Mouse (Mus musculus): ENCODE results near the gene Lactb.

Gene Lactb

DNA sequence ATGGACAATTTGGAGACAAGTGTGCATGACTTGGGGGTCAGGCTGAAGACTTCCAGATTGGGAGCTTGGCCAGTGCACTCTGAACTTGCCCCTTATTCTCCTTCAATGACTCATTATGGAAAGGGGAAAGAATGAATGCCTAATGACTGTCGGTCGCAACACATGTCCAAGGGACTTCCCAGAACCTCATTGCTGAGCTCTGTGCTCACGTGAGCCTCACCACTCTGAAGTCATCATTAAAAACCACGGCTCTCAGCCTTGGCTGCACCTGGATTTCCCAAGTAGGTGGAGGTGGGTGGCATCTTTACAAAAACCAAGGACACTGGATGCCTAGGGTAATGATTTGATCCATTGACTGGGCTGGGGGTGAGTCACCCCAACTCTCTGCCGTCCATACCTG lies 14.8 kb upstream of the Lactb start:
- POLR2A ChIA-PET, result interaction anchor here in 2 of 4 experiments (1.1 to 3.0 kb wide), 2 partner anchors 53 kb away, joined by 3 to 9 read pairs; no protein-coding TSS in a partner anchor
- CTCF ChIA-PET, result interaction anchor here in 1 of 4 experiments (1.0 kb wide), 1 partner anchor 55 kb away, joined by 3 read pairs; no protein-coding TSS in a partner anchor

DNA sequence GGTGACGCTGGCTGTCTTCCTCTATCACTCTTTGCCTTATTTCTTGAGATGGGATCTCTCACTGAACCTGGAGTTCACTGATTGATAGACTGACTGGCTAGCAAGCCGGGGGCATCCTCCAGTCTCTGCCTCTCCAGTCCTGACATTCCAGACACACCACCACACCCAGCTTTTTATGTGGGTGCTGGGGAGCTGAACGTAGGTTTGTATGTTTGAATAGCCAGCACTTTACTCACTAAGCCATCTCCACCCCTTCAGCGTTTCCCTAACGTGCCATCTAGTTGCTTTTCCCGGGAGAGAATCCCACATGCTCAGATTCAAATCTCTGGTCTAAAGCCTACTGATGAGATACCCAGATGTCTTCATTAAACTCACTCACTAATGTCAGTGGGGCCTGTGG lies 14.3 kb upstream of the Lactb start:
- POLR2A ChIA-PET, result interaction anchor here in 2 of 4 experiments (0.9 to 3.0 kb wide), 5 partner anchors 11 to 54 kb away, joined by 3 to 9 read pairs (median 3); partner anchors contain the start of gene Rps27l (in 1 of the 2)

DNA sequence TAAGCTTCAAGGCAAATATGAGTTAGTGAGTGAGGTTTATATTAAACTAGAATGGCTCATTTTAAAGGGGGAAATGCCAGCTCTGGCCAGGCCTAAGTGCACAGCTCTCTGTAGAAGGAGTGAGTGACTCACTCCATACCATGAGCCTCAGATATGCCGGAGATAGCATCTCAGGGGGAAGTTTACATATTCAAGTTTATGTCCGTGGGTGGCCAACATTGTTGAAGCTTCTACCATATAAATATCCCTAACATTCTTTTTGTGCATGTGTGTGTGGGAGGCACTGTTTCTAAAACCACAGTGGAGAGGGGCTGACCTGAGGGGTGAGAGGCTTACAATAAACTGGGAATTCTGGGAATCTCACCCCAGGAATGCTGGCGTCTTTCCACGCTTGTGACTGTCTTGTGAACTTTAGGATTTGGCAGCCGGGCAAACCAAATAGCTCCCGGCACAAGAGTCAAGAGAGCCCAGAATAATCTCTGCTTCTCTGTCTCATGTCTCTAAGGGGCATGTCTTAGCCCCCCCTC lies 13.7 kb upstream of the Lactb start:
- ChIA-PET CTCF (interaction anchor here (0.6 to 1.5 kb wide), 7 partner anchors 9 to 1027 kb away, joined by 3 read pairs; no protein-coding TSS in a partner anchor), POLR2A (interaction anchor here in 2 of 4 experiments (0.9 to 2.9 kb wide), 4 partner anchors 12 to 43 kb away, joined by 3 to 7 read pairs (median 3); partner anchors contain the start of gene Rps27l (in 1 of the 2))

More for the DNA sequence above, 14.3 kb upstream of the Lactb start:
- CTCF ChIA-PET, result interaction anchor here in 3 of 4 experiments (0.6 to 1.5 kb wide), 3 partner anchors 10 to 54 kb away, joined by 3 read pairs; no protein-coding TSS in a partner anchor

DNA sequence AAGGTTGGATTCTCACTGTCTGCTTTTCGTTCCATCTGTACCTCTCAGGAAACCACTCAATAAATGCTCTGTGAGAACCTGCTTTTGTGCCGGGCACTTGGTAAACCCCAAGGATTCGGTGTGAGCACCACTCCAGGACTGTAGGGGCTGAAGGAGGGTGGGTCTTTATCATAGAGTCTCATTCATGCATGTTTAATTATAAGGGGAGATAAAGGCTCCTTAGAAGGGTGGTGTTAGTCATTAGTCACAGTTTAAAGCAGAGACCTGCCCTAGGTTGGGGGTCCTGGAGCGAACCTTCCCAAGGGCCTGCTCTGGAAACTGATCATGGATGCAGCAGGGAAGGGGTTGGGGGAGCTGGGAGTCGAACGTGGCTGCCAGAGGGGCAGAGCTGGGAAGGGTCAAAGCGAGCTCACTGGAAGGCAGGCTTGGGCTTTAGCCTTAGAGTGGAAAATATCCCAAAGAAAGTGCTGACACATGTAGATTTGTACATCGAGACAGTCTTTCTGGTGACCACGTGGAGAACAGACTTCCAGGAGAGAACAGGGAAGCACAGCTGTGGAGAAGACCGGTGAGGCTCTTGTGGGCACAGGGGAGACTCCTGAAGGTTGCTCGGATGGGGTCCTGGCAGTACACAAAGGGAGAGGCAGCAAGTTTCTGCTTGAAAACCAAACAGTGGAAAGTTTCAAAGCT lies 13.1 kb upstream of the Lactb start:
- CTCF ChIA-PET, result interaction anchor here in 3 of 4 experiments (0.6 to 1.5 kb wide), 5 partner anchors 11 to 1027 kb away, joined by 3 read pairs; no protein-coding TSS in a partner anchor

DNA sequence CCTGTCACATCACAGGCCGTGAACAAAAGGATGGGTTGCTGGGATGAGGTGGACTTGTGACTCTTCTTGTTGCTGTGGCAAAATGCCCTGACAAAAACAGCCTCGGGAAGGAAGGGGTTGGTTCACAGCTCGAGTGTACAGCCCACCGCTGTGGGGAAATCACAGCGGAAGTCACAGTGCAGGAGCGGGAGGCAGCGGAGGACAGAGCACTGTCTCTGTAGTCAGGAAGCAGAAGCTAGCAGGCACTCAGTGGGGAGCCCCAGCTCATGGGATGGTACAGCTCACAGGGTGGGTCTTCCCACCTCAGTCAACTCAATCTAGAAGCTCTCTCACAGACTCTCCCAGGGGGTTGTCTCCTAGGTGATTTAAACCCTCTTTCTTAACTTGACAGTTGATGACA lies 10.1 kb upstream of the Lactb start:
- ChIA-PET CTCF (interaction anchor here in 2 of 4 experiments (0.7 to 0.8 kb wide), 3 partner anchors 16 to 330 kb away, joined by 3 read pairs; no protein-coding TSS in a partner anchor), POLR2A (interaction anchor here in 2 of 4 experiments (0.6 to 1.3 kb wide), 2 partner anchors 58 to 178 kb away, joined by 3 read pairs; no protein-coding TSS in a partner anchor)

More for the DNA sequence above, 13.1 kb upstream of the Lactb start:
- POLR2A ChIA-PET, result interaction anchor here in 2 of 4 experiments (0.9 to 2.9 kb wide), 4 partner anchors 13 to 42 kb away, joined by 3 to 7 read pairs (median 3); partner anchors contain the start of gene Rps27l (in 1 of the 2)

DNA sequence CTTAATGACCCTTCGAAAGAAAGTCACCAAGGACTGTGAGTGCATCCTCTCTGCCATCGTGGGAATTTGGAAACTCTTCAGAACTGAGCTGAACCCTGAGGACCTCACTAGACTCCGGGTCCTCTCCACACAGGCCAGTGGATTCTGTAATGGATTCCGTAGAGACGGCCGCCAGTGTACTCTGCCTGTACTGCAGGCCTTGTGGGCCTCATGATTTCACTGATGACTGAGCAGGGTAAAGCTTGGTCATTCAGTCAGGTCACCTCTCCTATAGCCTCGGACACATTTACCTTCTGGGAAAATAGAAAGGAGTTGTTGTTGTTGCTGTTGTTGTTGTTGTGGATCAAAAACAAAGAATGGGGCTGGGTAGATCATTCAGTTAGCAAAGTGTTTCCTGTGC lies 6.8 kb upstream of the Lactb start:
- POLR2A ChIA-PET, result interaction anchor here in 2 of 4 experiments (1.2 to 1.3 kb wide), 2 partner anchors 17 to 36 kb away, joined by 4 read pairs; partner anchors contain the start of gene Rps27l (in 1 of the 2)

DNA sequence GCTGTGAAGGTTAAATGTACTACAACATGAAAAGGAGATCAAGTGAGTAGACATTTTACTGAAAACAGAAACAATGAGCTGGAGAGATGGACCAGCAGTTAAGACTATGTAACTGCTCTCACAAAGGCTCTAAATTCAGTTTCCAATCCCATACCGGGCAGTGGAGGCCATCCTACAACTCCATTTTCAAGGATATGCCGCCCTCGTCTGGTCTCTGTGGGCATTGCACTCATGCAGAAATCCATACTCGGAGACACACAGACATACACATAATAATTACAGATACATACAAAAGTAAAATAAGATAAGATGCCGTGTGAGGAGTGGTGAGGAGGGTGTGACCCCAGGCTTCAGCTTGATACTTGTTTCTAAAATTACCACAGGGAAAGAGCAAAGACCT lies 5.2 kb upstream of the Lactb start:
- ChIA-PET POLR2A (interaction anchor here in 1 of 4 experiments (1.0 kb wide), 1 partner anchor 124 kb away, joined by 3 read pairs; no protein-coding TSS in a partner anchor), CTCF (interaction anchor here in 3 of 4 experiments (0.7 to 1.4 kb wide), 5 partner anchors 21 to 334 kb away, joined by 3 to 4 read pairs (median 3); no protein-coding TSS in a partner anchor)

More for the DNA sequence above, 6.8 kb upstream of the Lactb start:
- CTCF ChIA-PET, result no interaction called here

DNA sequence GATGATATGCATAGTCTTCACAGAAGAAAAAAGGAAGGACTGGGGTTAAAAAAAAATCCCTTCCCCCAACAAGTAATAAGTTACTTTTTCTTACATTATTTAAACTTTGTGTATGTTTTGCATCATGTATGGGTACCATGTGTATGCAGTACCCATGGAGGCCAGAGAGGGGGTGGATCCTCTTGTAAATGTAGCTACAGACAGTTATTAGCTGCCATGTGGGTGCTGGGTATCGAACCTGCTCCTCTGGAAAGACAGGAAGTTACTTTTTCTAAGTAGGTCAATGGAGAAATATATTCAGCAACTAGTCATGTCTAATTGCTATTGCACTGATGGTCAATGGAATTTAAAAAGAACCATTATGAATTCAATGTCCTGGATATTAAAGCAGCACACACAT lies 3.2 kb upstream of the Lactb start:
- POLR2A ChIA-PET, result interaction anchor here in 3 of 4 experiments (0.6 to 1.2 kb wide), 5 partner anchors 33 to 581 kb away, joined by 3 to 5 read pairs (median 3); partner anchors contain the start of gene Rps27l (in 1 of the 3)
- CTCF ChIA-PET, result interaction anchor here in 2 of 4 experiments (0.6 to 1.7 kb wide), 6 partner anchors 22 to 842 kb away, joined by 3 to 7 read pairs (median 4); no protein-coding TSS in a partner anchor

DNA sequence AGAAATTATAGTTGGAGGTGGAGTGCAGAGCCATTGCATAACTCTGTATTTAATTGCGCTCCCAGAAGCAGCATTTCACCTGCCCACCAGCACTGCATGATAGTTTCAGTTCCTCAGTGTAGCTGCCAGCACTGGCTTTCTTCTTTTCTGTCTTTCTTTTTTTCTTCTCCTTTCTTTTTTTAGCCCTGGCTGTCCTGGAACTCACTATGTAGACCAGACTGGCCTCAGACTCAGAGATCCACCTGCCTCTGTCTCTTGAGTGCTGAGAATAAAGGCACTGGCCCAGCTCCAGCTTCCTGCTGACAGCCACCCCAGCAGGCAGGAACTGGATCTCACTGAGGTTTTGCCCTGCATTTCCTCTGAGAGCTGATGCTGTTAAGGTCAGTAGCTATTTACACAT lies 2.7 kb upstream of the Lactb start:
- POLR2A ChIA-PET, result interaction anchor here in 3 of 4 experiments (0.6 to 1.2 kb wide), 5 partner anchors 32 to 581 kb away, joined by 3 to 5 read pairs (median 3); partner anchors contain the start of gene Rps27l (in 1 of the 3)
- CTCF ChIA-PET, result interaction anchor here in 2 of 4 experiments (0.7 to 1.5 kb wide), 4 partner anchors 39 to 842 kb away, joined by 3 to 4 read pairs (median 3); no protein-coding TSS in a partner anchor

DNA sequence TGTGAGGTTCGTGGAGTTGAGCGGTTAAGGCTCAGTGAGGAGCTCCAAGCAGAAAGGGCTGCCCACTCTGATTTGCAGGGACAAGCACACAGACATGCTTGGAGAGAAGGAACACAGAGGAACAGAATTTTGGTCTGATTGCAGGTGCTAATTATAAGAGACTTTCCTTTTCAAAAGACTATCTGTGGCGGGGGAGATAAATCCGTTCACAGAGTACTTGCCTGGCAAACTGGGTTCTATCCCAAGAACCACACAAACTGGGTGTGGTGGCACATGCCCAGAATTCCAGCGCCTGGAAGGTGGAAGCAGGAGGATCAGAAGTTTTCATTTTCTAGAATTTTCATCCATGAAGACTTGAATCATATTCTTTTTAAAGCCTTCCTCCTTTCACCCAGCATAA lies 1.8 kb upstream of the Lactb start:
- ChIA-PET POLR2A (interaction anchor here in 1 of 4 experiments (0.8 to 1.2 kb wide), 4 partner anchors 31 to 182 kb away, joined by 3 to 4 read pairs (median 3); partner anchors contain the start of genes Aph1b and Rps27l), CTCF (interaction anchor here in 3 of 4 experiments (0.6 to 1.2 kb wide), 5 partner anchors 11 to 336 kb away, joined by 3 to 5 read pairs (median 3); no protein-coding TSS in a partner anchor)

DNA sequence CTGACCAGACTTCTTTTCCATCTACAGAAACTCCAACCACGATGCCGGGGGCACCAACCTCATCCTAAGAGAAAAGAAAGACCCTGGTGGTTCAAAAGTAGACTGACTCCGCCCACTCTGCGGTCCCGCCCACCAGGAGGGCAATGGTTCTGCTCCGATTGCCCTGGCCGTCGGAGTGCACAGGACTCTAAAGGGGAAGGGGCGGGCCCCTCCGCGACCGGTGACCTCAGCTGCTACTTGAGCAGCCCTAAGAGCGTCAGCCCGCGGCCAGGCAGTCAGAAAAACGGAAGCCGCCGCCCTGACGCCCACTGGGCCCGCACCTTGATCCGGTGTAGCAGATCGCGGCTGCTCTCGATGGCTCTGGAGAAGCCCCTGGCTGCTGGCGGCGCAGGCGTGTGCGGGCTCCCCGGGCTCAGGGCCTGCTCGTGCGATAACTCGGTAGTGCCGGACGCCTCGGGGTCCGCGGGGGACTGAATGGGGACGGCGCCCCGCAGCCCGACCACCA lies 511 bp downstream of the Lactb start:
- ChIA-PET CTCF (interaction anchor here in 2 of 4 experiments (0.8 to 1.5 kb wide), 5 partner anchors 36 to 461 kb away, joined by 3 to 6 read pairs (median 4); partner anchors contain the start of gene Fbxl22 (in 1 of the 2)), POLR2A (interaction anchor here in 3 of 4 experiments (0.5 to 1.9 kb wide), 22 partner anchors 9 to 850 kb away, joined by 3 to 17 read pairs (median 4); partner anchors contain the start of genes Rps27l (in 3 of the 3), Aph1c (in 2 of the 3), Aph1b (in 1 of the 3) and Rab8b (in 1 of the 3))

DNA sequence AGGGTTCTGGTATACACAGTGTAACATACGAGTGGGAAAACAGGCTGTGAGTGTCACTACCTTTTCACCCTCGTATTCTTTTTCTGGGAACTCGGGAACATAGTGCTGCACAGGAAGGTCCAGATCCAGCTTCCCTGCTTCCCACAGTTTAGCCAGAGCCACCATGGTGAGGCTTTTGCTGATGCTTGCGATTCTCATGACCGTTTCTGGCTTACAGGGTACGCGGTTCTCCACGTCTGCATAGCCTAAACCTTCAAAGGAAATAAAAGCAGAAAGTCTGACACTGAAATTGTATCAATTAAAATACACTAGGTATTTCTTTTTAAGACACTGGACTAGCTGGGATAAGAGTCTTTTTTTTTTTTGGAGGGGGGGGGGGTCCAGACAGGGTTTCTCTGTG lies 4.2 kb downstream of the Lactb start:
- POLR2A ChIA-PET, result no interaction called here
- CTCF ChIA-PET, result interaction anchor here in 1 of 4 experiments (0.5 kb wide), 1 partner anchor 177 kb away, joined by 3 read pairs; no protein-coding TSS in a partner anchor

DNA sequence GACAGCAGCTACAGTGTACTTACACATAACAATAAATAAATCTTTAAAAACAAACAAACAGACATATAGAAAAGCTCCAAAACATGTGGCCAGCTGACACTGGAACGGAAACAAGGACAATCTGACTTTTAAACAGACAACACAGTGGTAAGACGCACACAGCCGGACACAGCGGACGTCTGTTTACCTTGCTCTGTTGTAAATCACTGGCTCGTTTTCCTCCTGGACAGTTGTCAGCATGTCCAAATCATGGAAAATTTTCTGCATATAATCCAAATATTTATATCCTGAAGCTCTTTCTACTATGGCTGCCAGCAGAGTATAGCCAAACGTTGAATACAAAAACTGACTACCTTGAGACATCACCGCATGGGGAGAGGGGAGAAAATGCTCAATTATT lies 7.8 kb downstream of the Lactb start:
- CTCF ChIA-PET, result interaction anchor here in 1 of 4 experiments (0.6 kb wide), 1 partner anchor 9 kb away, joined by 7 read pairs; no protein-coding TSS in a partner anchor

DNA sequence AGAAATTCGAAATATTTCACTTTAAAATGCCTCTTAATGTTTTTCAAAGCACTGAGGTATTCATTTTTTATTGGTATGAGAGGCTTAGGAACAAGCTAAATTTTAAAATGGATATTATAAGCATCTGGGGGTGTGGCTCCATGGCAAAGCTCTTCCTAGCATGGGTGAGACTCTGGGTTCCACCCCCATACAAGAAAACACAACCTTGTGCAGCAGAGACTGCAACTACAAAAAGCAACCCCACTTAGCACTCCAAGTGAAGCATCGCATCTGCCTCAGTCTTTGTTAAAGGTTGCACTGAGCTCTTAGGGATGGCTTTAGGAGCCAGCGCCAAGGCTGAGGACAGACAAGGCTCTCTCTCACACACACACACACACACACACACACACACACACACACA lies 13.8 kb downstream of the Lactb start:
- ChIA-PET POLR2A (interaction anchor here in 1 of 4 experiments (0.6 kb wide), 1 partner anchor 36 kb away, joined by 3 read pairs; no protein-coding TSS in a partner anchor), CTCF (no interaction called here)

More for the DNA sequence above, 7.8 kb downstream of the Lactb start:
- POLR2A ChIA-PET, result interaction anchor here in 2 of 4 experiments (0.6 to 3.3 kb wide), 3 partner anchors 21 to 465 kb away, joined by 3 to 15 read pairs (median 5); partner anchors contain the start of gene Rps27l (in 1 of the 2)

DNA sequence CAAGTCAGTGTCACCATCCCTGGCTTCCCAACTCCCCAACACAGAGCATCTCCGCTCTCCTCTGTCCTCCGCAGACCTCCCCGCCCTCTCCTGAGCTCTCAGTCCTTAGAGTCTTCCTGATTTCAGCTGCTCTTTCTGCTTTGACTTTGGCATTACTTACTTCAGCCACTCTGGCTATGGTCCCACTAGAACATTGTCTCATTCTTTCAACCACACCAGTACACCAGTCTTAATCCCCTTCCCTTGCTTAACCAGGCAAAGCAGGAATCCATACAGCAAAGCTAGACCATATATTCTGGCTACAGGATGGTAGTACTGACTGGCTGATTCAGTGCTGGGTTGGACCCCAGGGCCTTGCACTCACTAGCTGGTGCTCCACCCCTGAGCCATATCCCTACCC lies 17.8 kb downstream of the Lactb start:
- POLR2A ChIA-PET, result interaction anchor here in 2 of 4 experiments (1.3 to 3.3 kb wide), 3 partner anchors 9 to 123 kb away, joined by 3 to 11 read pairs (median 9); partner anchors contain the start of genes Aph1c (in 1 of the 2) and Rps27l (in 1 of the 2)
- CTCF ChIA-PET, result interaction anchor here in 2 of 4 experiments (1.0 to 1.7 kb wide), 3 partner anchors 18 to 346 kb away, joined by 3 to 6 read pairs (median 5); no protein-coding TSS in a partner anchor

DNA sequence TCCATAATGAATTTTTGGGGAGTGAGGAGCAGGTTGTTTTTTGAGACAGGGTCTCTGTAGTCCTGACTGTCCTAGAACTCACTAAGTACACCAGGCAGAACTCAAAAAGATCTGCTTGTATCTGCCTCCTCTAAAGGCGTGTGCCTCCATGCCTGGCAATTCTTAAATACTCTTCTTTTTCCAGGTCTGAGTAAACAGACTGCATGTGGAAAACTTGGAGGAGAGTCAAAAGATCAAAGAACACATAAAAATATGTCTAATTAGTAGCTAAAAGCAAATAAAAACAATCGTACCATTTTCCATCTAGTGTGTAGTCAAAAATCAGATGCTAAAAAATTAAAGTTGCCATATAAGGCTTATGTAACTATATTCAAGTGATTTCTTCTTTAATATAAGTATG lies 22.4 kb downstream of the Lactb start:
- CTCF ChIA-PET, result no interaction called here
- POLR2A ChIA-PET, result interaction anchor here in 1 of 4 experiments (0.8 kb wide), 2 partner anchors 10 to 16 kb away, joined by 3 read pairs; no protein-coding TSS in a partner anchor

DNA sequence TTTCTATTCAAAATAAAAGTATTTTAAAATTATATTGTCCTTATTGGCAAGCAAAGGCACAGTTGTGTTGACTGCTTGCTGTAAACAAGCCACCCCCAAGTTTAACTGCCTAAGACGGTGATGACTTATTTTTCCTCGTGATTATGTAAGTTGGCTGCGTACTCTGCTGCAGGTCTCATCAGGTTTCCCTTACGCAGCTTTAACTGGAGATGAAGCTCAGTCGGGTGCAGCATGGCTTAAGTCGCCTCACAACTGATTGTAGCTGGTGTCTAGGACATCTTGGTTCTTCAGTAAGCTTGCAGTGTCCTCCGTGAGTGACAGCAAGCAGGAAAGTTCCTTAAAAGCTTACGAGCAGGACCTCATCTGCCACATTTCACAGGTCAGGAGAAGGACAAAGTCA lies 23.0 kb downstream of the Lactb start:
- CTCF ChIA-PET, result no interaction called here
- POLR2A ChIA-PET, result interaction anchor here in 1 of 4 experiments (0.8 kb wide), 2 partner anchors 10 to 17 kb away, joined by 3 read pairs; no protein-coding TSS in a partner anchor

Measured in embryonic stem cell, embryonic (primary cell).